Mouse (Mus musculus): ENCODE measurements around the gene Lmln.

Lmln gene

DNA sequence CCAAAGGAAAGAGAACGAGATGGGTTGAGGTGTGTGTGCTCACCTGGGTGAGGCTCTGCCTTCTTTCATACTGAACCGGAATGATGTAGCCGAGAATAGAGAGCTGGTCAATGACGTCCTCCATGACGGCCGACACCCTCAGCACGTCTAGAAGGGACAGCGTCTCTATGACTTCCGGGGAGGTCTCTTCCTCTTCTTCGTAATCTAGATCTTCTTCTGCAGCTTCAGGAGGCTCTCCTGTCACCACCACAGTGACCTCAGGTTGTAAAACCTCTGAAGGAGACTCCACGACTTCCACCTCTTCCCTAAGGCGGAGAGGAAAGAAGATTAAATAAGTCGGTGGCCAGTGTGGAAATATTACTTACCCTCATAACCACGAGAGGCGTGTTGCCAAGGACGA lies 12.5 kb upstream of the Lmln start:
- no peak for TF ChIP-seq GATA4 (IDR thresholded peaks at IDR 0.05; ENCODE audit: insufficient replicate concordance, low read length)

- no peak for TF ChIP-seq GATA4 (IDR thresholded peaks at IDR 0.05; ENCODE audit: insufficient replicate concordance, low read length)
Measured at GRCm38 (mm10) chr16:33053141-33053540, 9.2 kb upstream of the Lmln start.

- TF ChIP-seq GATA4 (IDR thresholded peaks at IDR 0.05; ENCODE audit: insufficient replicate concordance, low read length): no peak
Measured at GRCm38 (mm10) chr16:33055655-33056054, 6.7 kb upstream of the Lmln start.

DNA sequence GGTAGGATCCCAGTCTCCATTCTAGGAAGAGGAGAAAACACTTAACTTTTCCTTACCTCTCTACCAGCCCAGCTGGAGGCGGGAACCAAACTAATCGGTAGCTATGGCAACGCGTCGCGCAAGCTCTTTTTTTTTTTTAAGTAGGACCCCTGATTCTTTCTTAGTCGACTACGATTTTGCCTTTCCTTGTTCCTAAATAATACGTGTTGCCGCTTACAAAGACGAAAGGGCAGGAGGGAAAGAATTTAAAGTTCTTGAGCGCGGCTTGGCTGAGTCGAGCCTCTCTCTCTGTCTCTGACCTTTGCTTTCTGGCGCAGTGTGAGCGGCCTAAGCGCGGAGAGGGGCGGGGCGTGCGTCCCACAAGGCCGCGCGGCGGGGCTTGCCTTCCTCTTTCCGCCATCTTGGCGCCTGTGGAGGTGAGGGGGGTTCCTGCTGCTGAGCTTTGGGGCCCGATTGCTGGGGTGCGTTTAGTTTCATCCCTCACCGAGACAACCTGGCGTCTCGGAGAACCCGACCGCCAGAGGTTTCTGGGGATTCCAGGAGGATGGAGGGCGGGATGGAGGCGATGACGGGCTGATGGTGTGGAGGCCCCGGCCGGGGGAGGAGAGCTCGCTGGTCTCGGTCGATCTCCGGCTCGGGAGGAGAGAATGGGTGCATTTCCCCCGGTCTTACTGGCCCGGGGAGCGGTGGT lies 6.1 kb upstream of the Lmln start, which contains the start of the genes Iqcg and Rpl35a:
Gene Iqcg, minus strand, starts transcription at position 124 of the 691 bp plus-strand sequence.
Gene Rpl35a, plus strand, starts transcription at position 359 of the 691 bp plus-strand sequence.
- peak; percentile 53; the same call in 1 of the 2 replicates for TF ChIP-seq GATA4 (IDR thresholded peaks at IDR 0.05; ENCODE audit: insufficient replicate concordance, low read length)

DNA sequence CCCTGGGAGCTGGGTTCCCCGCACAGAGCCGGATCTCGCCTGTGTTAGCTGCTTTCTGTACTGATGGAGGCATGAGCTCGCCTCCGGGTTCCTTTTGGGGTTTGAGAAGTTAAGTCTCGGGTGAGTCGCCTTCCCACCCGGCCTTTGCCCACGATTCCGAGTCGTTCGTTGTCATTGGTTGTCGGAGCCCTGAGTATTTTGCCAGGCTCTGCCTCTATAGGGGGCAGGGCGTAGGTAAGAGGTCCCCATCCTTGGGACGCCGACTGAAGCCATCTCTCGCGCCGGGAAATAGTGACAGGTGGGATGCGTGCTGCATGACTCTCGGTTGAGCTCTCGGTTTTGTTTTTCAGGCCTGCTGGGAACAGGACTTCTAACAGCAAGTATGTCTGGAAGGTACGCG lies 5.5 kb upstream of the Lmln start:
- TF ChIP-seq GATA4 (IDR thresholded peaks at IDR 0.05; ENCODE audit: insufficient replicate concordance, low read length): no peak

DNA sequence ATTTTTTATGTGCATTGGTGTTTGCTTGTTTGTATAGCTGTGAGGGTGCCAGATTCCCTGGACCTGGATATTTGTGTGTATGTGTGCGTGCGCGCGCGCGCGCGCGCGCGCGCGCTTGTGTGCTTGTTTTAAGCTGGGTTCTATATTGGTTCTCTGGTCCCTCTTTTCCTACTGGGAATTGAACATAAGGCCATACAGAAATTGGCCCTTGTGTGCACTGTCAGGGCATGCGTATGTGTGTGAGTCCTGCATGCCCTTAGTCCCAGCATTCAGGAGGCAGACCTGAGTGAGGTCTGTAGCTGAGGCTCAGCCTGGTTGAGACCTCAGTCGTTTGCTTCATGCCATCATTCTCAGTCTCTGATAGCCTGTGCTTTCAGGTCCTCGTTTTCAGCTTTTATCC lies 4.3 kb upstream of the Lmln start:
- TF ChIP-seq GATA4 (IDR thresholded peaks at IDR 0.05; ENCODE audit: insufficient replicate concordance, low read length): no peak

DNA sequence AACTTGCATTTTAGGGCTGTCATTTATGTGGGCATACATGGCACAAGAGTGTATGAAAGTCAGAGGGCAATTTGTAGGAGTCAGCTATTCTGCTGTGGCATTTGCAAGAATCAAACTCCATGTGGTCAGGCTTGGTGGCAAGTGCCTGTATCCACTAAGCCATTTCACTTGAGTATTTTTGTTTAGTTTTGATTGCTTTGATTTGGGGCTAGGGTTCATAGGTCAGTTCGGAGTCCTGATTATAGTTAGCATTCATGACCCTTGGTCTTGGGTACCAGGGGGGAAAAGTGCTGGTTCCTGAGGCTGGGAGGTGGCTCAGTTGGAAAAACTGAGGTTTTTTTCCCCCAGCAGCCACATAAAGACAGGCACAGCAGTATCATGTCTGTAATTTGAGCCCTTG lies 2.9 kb upstream of the Lmln start:
- no peak for TF ChIP-seq GATA4 (IDR thresholded peaks at IDR 0.05; ENCODE audit: insufficient replicate concordance, low read length)

DNA sequence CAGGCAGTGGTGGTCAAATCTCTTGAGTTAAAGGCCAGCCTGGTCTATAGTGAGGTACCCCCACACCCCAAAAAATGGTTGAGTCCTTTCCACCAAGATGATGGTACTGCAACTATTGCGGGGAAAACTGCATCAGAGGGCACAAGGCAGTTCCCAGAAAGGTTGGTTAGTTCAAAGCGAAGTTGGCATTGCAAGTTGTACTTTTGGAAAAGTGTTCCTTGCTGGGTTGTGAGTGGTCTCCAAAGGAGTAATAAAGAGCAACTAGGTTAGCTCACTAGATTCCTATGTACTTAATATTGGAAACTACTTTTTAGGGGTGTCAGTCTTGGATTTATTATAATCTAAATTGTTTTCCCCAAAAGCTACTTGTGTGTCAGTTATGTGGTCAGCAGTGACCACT lies 1.4 kb upstream of the Lmln start:
- no peak for TF ChIP-seq GATA4 (IDR thresholded peaks at IDR 0.05; ENCODE audit: insufficient replicate concordance, low read length)

- no peak for TF ChIP-seq GATA4 (IDR thresholded peaks at IDR 0.05; ENCODE audit: insufficient replicate concordance, low read length)
Measured at GRCm38 (mm10) chr16:33061400-33061799, 921 bp upstream of the Lmln start.

- no peak for TF ChIP-seq GATA4 (IDR thresholded peaks at IDR 0.05; ENCODE audit: insufficient replicate concordance, low read length)
Measured at GRCm38 (mm10) chr16:33062682-33063131, 386 bp downstream of the Lmln start.

DNA sequence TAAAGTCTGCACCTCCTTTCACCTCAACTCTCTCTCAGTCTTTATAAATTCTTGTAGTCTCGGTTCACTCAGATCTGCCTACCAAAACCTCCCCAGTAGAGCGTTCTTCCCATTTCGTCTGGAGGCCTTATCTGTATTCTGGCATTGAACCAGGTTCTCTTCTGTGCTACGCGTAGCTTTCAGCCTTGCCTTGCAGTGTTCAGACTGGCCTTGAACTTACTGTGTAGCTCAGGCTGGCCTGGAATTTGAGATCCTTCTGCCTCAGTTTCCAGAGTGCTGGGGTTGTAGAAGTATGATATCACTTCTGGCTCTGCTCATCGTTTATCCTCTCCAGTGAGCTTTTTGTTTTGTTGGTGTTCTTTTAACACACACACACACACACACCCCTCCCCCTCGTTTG lies 946 bp downstream of the Lmln start:
- TF ChIP-seq GATA4 (IDR thresholded peaks at IDR 0.05; ENCODE audit: insufficient replicate concordance, low read length): no peak

DNA sequence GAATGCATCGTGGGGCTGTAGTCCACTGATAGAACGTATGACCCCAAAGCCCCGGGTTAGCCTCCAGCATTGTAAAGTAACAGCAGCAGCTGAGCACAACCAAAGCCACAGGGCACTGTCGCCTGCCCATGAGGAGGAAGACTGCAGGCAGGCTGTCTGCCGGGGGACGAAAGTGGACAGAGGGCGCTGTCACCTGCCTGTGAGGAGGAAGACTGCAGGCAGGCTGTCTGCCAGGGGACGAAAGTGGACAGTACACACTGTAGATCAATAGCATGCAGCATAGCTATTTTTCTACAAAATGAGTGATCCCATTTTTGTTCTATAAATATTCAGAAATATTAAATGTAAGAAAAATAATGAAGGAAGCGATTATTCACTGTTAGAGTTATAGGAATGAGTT lies 2.3 kb downstream of the Lmln start:
- no peak for TF ChIP-seq GATA4 (IDR thresholded peaks at IDR 0.05; ENCODE audit: insufficient replicate concordance, low read length)

DNA sequence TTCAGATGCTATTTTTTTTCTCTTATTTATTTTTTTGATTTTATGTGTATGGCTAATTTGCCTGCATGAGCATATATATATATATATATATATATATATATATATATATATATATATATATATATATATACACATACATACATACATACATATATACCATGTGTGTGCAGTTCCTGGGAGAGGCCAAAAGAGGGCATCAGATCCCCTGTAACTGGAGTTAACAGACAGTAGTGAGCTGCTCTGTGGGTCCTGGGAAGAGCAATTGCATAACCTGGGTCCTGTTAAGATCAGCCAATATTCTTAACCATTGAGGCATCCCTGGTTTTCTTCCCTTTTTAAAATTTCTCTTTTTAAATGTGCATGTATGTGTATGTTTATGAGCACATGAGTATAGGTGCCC lies 8.6 kb downstream of the Lmln start:
- TF ChIP-seq GATA4 (IDR thresholded peaks at IDR 0.05; ENCODE audit: insufficient replicate concordance, low read length): no peak

- no peak for TF ChIP-seq GATA4 (IDR thresholded peaks at IDR 0.05; ENCODE audit: insufficient replicate concordance, low read length)
Measured at GRCm38 (mm10) chr16:33072871-33073557, 10.7 kb downstream of the Lmln start.

DNA sequence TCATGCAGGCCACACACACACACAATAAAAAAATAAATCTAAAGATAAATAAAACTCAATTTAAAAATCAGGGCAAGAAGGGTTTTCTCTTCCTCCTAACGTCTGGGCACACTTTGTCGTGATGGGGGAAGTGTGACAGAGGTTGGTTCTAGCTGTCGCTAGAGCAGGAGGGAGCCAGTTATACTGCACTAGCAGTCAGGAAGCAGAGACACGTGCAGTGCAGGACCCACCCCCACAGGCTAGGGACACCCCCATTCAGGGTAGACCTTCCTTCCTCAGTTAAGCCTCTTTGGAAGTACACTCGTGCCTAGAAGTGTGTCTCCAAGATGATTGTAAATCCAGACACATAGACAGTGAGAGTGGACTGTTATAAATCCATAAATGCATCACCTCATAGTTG lies 12.6 kb downstream of the Lmln start:
- no peak for TF ChIP-seq GATA4 (IDR thresholded peaks at IDR 0.05; ENCODE audit: insufficient replicate concordance, low read length)

DNA sequence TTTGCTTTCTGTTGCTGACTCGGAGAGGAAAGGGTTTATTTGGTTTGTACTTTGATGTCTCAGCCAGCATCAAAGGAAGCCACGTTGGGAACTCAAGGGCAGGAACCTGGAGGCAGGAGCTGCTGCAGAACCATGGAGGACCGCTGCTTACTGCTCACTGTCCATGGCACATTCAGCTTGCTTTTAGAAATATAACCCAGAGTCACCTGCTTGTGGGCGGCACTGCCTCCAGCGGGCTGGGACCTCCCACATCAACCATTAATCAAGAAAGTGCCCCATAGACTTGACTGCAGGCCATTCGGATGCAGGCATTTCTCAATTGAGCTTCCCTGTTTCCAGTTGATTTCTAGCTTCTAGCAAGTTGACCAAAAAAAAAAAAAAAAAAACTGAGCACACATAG lies 13.8 kb downstream of the Lmln start:
- TF ChIP-seq GATA4 (IDR thresholded peaks at IDR 0.05; ENCODE audit: insufficient replicate concordance, low read length): no peak

Measured in liver, adult (tissue).